Comparison of ENCODE assay signal across 10 mouse cellular contexts in genomic region chr14:120336841-120337240, GRCm38 (mm10).
DNase-seq lines count a peak whose midpoint lies in the region; ATAC-seq lines count a peak whose summit lies in the region.
"Had no signal": no experiment of that assay in that cellular context is flagged by ENCODE, and none has a peak within 500 bp of the region (broad histone marks: within the 10 kb centered on the region; RNA-seq: fewer than 3 reads in every experiment).

No protein-coding gene starts in this region.

- no peak overlapping the region for H3K4me3 ChIP-seq in hindbrain, embryonic 12.5 days
- H3K4me3 ChIP-seq in hindbrain, embryonic 10.5 days, result no peak overlapping the region
- no peak overlapping the region for H3K4me3 ChIP-seq in lung, embryonic 15.5 days
- H3K4me3 ChIP-seq in heart, embryonic 15.5 days, result no peak overlapping the region
- H3K4me3 ChIP-seq in limb, embryonic 15.5 days, result no peak overlapping the region
- H3K4me3 ChIP-seq: liver, embryonic 13.5 days had no signal

- DNase-seq in hindbrain, embryonic 10.5 days (ENCODE audit: low spot score), result no peak
- DNase-seq in lung, postnatal 14 days, result no peak
- no peak for DNase-seq in gastrocnemius, postnatal 4 days (ENCODE audit: low spot score in 2 of 2)
- DNase-seq: liver, embryonic 13.5 days; right cerebral cortex, postnatal 25 days had no signal

- H3K9me3 ChIP-seq in hindbrain, embryonic 12.5 days (replicated peaks), result no peaks in the 10 kb centered on the region
- H3K9me3 ChIP-seq in hindbrain, embryonic 10.5 days, result no peaks in the 10 kb centered on the region
- no peaks in the 10 kb centered on the region for H3K9me3 ChIP-seq in lung, embryonic 15.5 days
- no peaks in the 10 kb centered on the region for H3K9me3 ChIP-seq in heart, embryonic 15.5 days (replicated peaks)
- no peaks in the 10 kb centered on the region for H3K9me3 ChIP-seq in limb, embryonic 15.5 days
- H3K9me3 ChIP-seq: liver, embryonic 13.5 days had no signal

- H3K27ac ChIP-seq in hindbrain, embryonic 12.5 days, result peak overlapping the region; percentile 53; the same call in 1 of the 2 replicates
- H3K27ac ChIP-seq in hindbrain, embryonic 10.5 days, result no peak overlapping the region
- peak overlapping the region; percentile 76 for H3K27ac ChIP-seq in lung, embryonic 15.5 days
- H3K27ac ChIP-seq in heart, embryonic 15.5 days, result peak overlapping the region; percentile 78
- peak overlapping the region; percentile 43 for H3K27ac ChIP-seq in limb, embryonic 15.5 days
- H3K27ac ChIP-seq: liver, embryonic 13.5 days had no signal

- H3K4me2 ChIP-seq in hindbrain, embryonic 12.5 days (replicated peaks), result no peak overlapping the region
- no peak overlapping the region for H3K4me2 ChIP-seq in lung, embryonic 15.5 days
- H3K4me2 ChIP-seq in heart, embryonic 15.5 days, result no peak overlapping the region
- H3K4me2 ChIP-seq in limb, embryonic 15.5 days, result no peak overlapping the region
- H3K4me2 ChIP-seq: liver, embryonic 13.5 days had no signal

- H3K27me3 ChIP-seq in hindbrain, embryonic 12.5 days, result no peaks in the 10 kb centered on the region
- H3K27me3 ChIP-seq in hindbrain, embryonic 10.5 days (ENCODE audit: insufficient read depth, poor library complexity, severe bottlenecking), result no peaks in the 10 kb centered on the region
- H3K27me3 ChIP-seq in lung, embryonic 15.5 days, result no peaks in the 10 kb centered on the region
- no peaks in the 10 kb centered on the region for H3K27me3 ChIP-seq in heart, embryonic 15.5 days
- no peaks in the 10 kb centered on the region for H3K27me3 ChIP-seq in limb, embryonic 15.5 days
- H3K27me3 ChIP-seq: liver, embryonic 13.5 days had no signal

- no peaks in the 10 kb centered on the region for H3K36me3 ChIP-seq in hindbrain, embryonic 12.5 days
- no peaks in the 10 kb centered on the region for H3K36me3 ChIP-seq in hindbrain, embryonic 10.5 days
- H3K36me3 ChIP-seq in lung, embryonic 15.5 days, result no peaks in the 10 kb centered on the region; the same call in 1 of the 2 replicates
- H3K36me3 ChIP-seq in heart, embryonic 15.5 days, result no peaks in the 10 kb centered on the region
- 0 out of 2 replicates have a peak, but pooled peaks cover 11% of the 10 kb centered on the region for H3K36me3 ChIP-seq in limb, embryonic 15.5 days
- H3K36me3 ChIP-seq: liver, embryonic 13.5 days had no signal

- 78% methylated on average over 8 of the region's 8 CpGs for WGBS in hindbrain, embryonic 12.5 days
- 84% methylated on average over 8 of the region's 8 CpGs for WGBS in hindbrain, embryonic 10.5 days
- 56% methylated on average over 8 of the region's 8 CpGs for WGBS in lung, embryonic 15.5 days
- 46% methylated on average over 8 of the region's 8 CpGs for WGBS in heart, embryonic 15.5 days
- WGBS in limb, embryonic 15.5 days, result 62% methylated on average over 8 of the region's 8 CpGs

- H3K9ac ChIP-seq in hindbrain, embryonic 12.5 days, result no peak overlapping the region
- H3K9ac ChIP-seq in lung, embryonic 15.5 days, result no peak overlapping the region
- no peak overlapping the region for H3K9ac ChIP-seq in heart, embryonic 15.5 days
- H3K9ac ChIP-seq in limb, embryonic 15.5 days, result no peak overlapping the region
- H3K9ac ChIP-seq: liver, embryonic 13.5 days had no signal

- peaks cover 25% of the 10 kb centered on the region for H3K4me1 ChIP-seq in hindbrain, embryonic 12.5 days
- peaks cover 47% of the 10 kb centered on the region for H3K4me1 ChIP-seq in hindbrain, embryonic 10.5 days (replicated peaks)
- peaks cover 50% of the 10 kb centered on the region for H3K4me1 ChIP-seq in lung, embryonic 15.5 days
- peaks cover 59% of the 10 kb centered on the region for H3K4me1 ChIP-seq in heart, embryonic 15.5 days (replicated peaks)
- peaks cover 43% of the 10 kb centered on the region for H3K4me1 ChIP-seq in limb, embryonic 15.5 days

- no peak for ATAC-seq in hindbrain, embryonic 12.5 days (ENCODE audit: low FRiP score)
- ATAC-seq in lung, embryonic 15.5 days (ENCODE audit: borderline replicate concordance, extremely low read depth, low FRiP score, low TSS enrichment), result no peak
- ATAC-seq in heart, embryonic 15.5 days (replicated peaks; ENCODE audit: insufficient number of reproducible peaks, insufficient read depth, low FRiP score, low read depth), result no peak
- no peak for ATAC-seq in limb, embryonic 15.5 days (ENCODE audit: insufficient number of reproducible peaks, low FRiP score, low TSS enrichment, low read depth)
- ATAC-seq in erythroblast, adult 5-6 weeks (replicated peaks; ENCODE audit: low FRiP score, poor library complexity, severe bottlenecking), result no peak
